Mouse (Mus musculus) heart, adult 2 months (tissue): Measurements from ENCODE around the gene Htra3. TPM values are rescaled to one million over a fixed set of nuclear protein-coding genes. Genes with fewer than 3 reads are reported as not detected.
A peak's percentile ranks its signal among the peaks of the same experiment; 100 is the strongest.

Experiments
- DNase-seq, 2 experiments: peaks; one replicate each; pipeline ENCODE4 v3.0.0; 2021
- H3K27ac ChIP-seq: fragments of 200-600 bp; 2 replicates; pipeline ENCODE4 v1.8.1; 2022
- H3K27me3 ChIP-seq: fragments of 200-500 bp; 2 replicates; pipeline ENCODE4 v1.6.1; 2012; ENCODE audit warnings: mild to moderate bottlenecking, low read length, inconsistent platforms, mixed read lengths; ENCODE audit not compliant: control insufficient read depth, insufficient read depth
- H3K36me3 ChIP-seq: fragments of 200-500 bp; 2 replicates; pipeline ENCODE4 v1.6.1; 2012; ENCODE audit warnings: low read length, inconsistent platforms; ENCODE audit not compliant: control insufficient read depth, insufficient read depth
- H3K4me1 ChIP-seq: fragments of 200-500 bp; 2 replicates; pipeline ENCODE4 v1.6.1; 2011; ENCODE audit warnings: low read length; ENCODE audit not compliant: control insufficient read depth, insufficient read depth
- H3K4me3 ChIP-seq: fragments of 200-600 bp; 2 replicates; pipeline ENCODE4 v1.8.1; 2022
- H3K79me2 ChIP-seq: fragments of 200-500 bp; replicated peaks from 2 replicates; pipeline ENCODE4 v1.6.1; 2012; ENCODE audit warnings: mild to moderate bottlenecking, inconsistent platforms, low read length, moderate library complexity, mixed read lengths; ENCODE audit not compliant: control insufficient read depth, insufficient read depth
- H3K9ac ChIP-seq: fragments of 200-500 bp; 2 replicates; pipeline ENCODE4 v1.6.1; 2012; ENCODE audit warnings: low read depth, mild to moderate bottlenecking, control low read depth, inconsistent platforms, low read length, mixed read lengths
- CTCF ChIP-seq: fragments of 200-600 bp; IDR thresholded peaks from 2 replicates; pipeline ENCODE4 v1.8.1; 2022; ENCODE audit warnings: antibody characterized with exemption, mild to moderate bottlenecking, moderate library complexity
- EP300 ChIP-seq: fragments of 200-500 bp; IDR thresholded peaks from 2 replicates; pipeline ENCODE4 v1.6.1; 2011; ENCODE audit warnings: low read depth, low read length, control low read depth; ENCODE audit not compliant: insufficient read depth
- POLR2A ChIP-seq: fragments of 200-500 bp; IDR thresholded peaks from 2 replicates; pipeline ENCODE4 v1.6.1; 2011; ENCODE audit warnings: mild to moderate bottlenecking, low read depth, low read length, control low read depth; ENCODE audit not compliant: insufficient read depth
- WGBS: fragments of 180-500 bp; shearing (Covaris S2); methylation state at CpG from one replicate; pipeline ENCODE4 v1.1.7; 2018; 5-methylcytosine and 5-hydroxymethylcytosine counted together
- intact Hi-C: fragments of 180-260 bp; cut with DNase I; formaldehyde crosslinking; loops from one replicate; pipeline ENCODE4 v1.15.1; 2025
- polyA plus RNA-seq: library from polyadenylated mRNA; depleted of rRNA; stranded (reverse); fragments of >200 nt; gene quantifications from 2 replicates; pipeline ENCODE4 v1.2.3, GENCODE M21; 2012
- total RNA-seq, 2 experiments: library from RNA; stranded (reverse); gene quantifications; 2 replicates each; pipeline ENCODE4 v1.2.3; 2021

Gene Htra3
- total and polyA plus RNA-seq, 3 experiments = 101 to 130 (median 102) TPM

GRCm38 (mm10) chr5:35685079-35685478, 5.5 kb upstream of the Htra3 start:
- Histone ChIP-seq H3K4me1 (peaks cover 7% of the 10 kb centered on the region), H3K36me3 (no peaks in the 10 kb centered on the region), H3K27ac (no peak overlapping the region), H3K79me2 (no peaks in the 10 kb centered on the region), H3K9ac (no peak overlapping the region), H3K4me3 (no peak overlapping the region), H3K27me3 (no peaks in the 10 kb centered on the region)
- 68% methylated on average over 3 of the region's 3 CpGs for WGBS
- no peak for DNase-seq
- intact Hi-C loops = no loop called here
- TF ChIP-seq POLR2A (no peak), CTCF (no peak), EP300 (no peak)

- DNase-seq = peak in 1 of 2 experiments; percentile 68
- Histone ChIP-seq H3K36me3 (no peaks in the 10 kb centered on the region), H3K4me3 (no peak overlapping the region), H3K27ac (no peak overlapping the region), H3K79me2 (no peaks in the 10 kb centered on the region), H3K9ac (no peak overlapping the region), H3K27me3 (peaks cover 2% of the 10 kb centered on the region), H3K4me1 (peaks cover 1% of the 10 kb centered on the region; the same call in 1 of the 2 replicates)
- peak; percentile 75; the same call in 1 of the 2 replicates for TF ChIP-seq EP300
- no peak for TF ChIP-seq POLR2A
- TF ChIP-seq CTCF = peak; percentile 79
- 31% methylated on average over 2 of the region's 2 CpGs for WGBS
- intact Hi-C loops = loop anchor here (1.0 kb wide), 1 partner anchor 86 kb away; no protein-coding TSS in a partner anchor
Measured at GRCm38 (mm10) chr5:35680958-35681357, 1.4 kb upstream of the Htra3 start.

GRCm38 (mm10) chr5:35676964-35677363, 2.6 kb downstream of the Htra3 start:
- intact Hi-C loops = no loop called here
- no peak for TF ChIP-seq CTCF
- TF ChIP-seq POLR2A = no peak
- TF ChIP-seq EP300 = no peak
- Histone ChIP-seq H3K36me3 (no peaks in the 10 kb centered on the region), H3K9ac (0 out of 2 replicates have a peak overlapping the region, but pooled peaks have one; percentile 0), H3K4me3 (peak overlapping the region; percentile 55), H3K27ac (peak overlapping the region; percentile 75), H3K27me3 (peaks cover 2% of the 10 kb centered on the region), H3K79me2 (no peaks in the 10 kb centered on the region), H3K4me1 (peaks cover 18% of the 10 kb centered on the region)
- DNase-seq = no peak
- 85% methylated on average over 7 of the region's 7 CpGs for WGBS

- Histone ChIP-seq H3K27me3 (peaks cover 2% of the 10 kb centered on the region), H3K27ac (peak overlapping the region; percentile 36), H3K4me1 (peaks cover 27% of the 10 kb centered on the region), H3K79me2 (no peaks in the 10 kb centered on the region), H3K9ac (no peak overlapping the region), H3K4me3 (peak overlapping the region; percentile 18; the same call in 1 of the 2 replicates), H3K36me3 (no peaks in the 10 kb centered on the region)
- no peak for TF ChIP-seq EP300
- TF ChIP-seq CTCF = no peak
- TF ChIP-seq POLR2A = no peak
- intact Hi-C loops = loop anchor here (5.0 kb wide), 1 partner anchor 42 kb away; no protein-coding TSS in a partner anchor
- 12% methylated on average over 4 of the region's 4 CpGs for WGBS
- peak; percentile 68 to 72 for DNase-seq
Measured at GRCm38 (mm10) chr5:35674081-35674555, 5.5 kb downstream of the Htra3 start.

GRCm38 (mm10) chr5:35673086-35673485, 6.5 kb downstream of the Htra3 start:
- no peaks in the 10 kb centered on the region for H3K27me3 ChIP-seq
- H3K36me3 ChIP-seq = no peaks in the 10 kb centered on the region
- intact Hi-C loops = loop anchor here (5.0 kb wide), 1 partner anchor 41 kb away; no protein-coding TSS in a partner anchor
- H3K9ac ChIP-seq = no peak overlapping the region
- no peak overlapping the region; the same call in 1 of the 2 replicates for H3K4me3 ChIP-seq
- peak overlapping the region; percentile 36 for H3K27ac ChIP-seq
- no peak for TF ChIP-seq EP300
- no peak for TF ChIP-seq CTCF
- TF ChIP-seq POLR2A = no peak
- WGBS = 30% methylated on average over 7 of the region's 7 CpGs
- DNase-seq = peak; percentile 77 to 89
- H3K79me2 ChIP-seq = no peaks in the 10 kb centered on the region
- peaks cover 27% of the 10 kb centered on the region for H3K4me1 ChIP-seq

- DNase-seq = no peak
- Histone ChIP-seq H3K79me2 (no peaks in the 10 kb centered on the region), H3K4me3 (no peak overlapping the region), H3K27me3 (no peaks in the 10 kb centered on the region), H3K27ac (peak overlapping the region; percentile 36), H3K36me3 (no peaks in the 10 kb centered on the region), H3K4me1 (peaks cover 27% of the 10 kb centered on the region), H3K9ac (no peak overlapping the region)
- TF ChIP-seq EP300 (no peak), POLR2A (no peak), CTCF (no peak)
- intact Hi-C loops = loop anchor here (5.0 kb wide), 1 partner anchor 40 kb away; no protein-coding TSS in a partner anchor
- WGBS = 88% methylated on average over 1 of the region's 1 CpGs
Measured at GRCm38 (mm10) chr5:35672581-35672980, 7.0 kb downstream of the Htra3 start.
